Mouse (Mus musculus) neural tube, embryonic 15.5 days (tissue): Measurements from ENCODE around the gene Laptm5. TPM values are rescaled to one million over a fixed set of nuclear protein-coding genes. Genes with fewer than 3 reads are reported as not detected.
A peak's percentile ranks its signal among the peaks of the same experiment; 100 is the strongest.

ENCODE experiments used
- ATAC-seq: fragments of 200-750 bp; cut with Nextera tagmentation; 2 replicates; pipeline ENCODE4 v1.8.0; 2017; ENCODE audit warnings: mild to moderate bottlenecking, moderate TSS enrichment, moderate library complexity; ENCODE audit not compliant: low FRiP score
- H3K27ac ChIP-seq: fragments of 300-500 bp; sonication (generic); replicated peaks from 2 replicates; pipeline ENCODE4 v1.5.1; 2015; ENCODE audit warnings: mild to moderate bottlenecking, inconsistent platforms
- H3K27me3 ChIP-seq: fragments of 300-500 bp; sonication (generic); replicated peaks from 2 replicates; pipeline ENCODE4 v1.6.1; 2015; ENCODE audit warnings: inconsistent platforms
- H3K36me3 ChIP-seq: fragments of 300-500 bp; sonication (generic); 2 replicates; pipeline ENCODE4 v1.6.1; 2015; ENCODE audit warnings: inconsistent platforms
- H3K4me1 ChIP-seq: fragments of 300-500 bp; sonication (generic); 2 replicates; pipeline ENCODE4 v1.6.1; 2015; ENCODE audit warnings: inconsistent platforms
- H3K4me2 ChIP-seq: fragments of 300-500 bp; sonication (generic); 2 replicates; pipeline ENCODE4 v1.6.1; 2015; ENCODE audit warnings: inconsistent platforms, mild to moderate bottlenecking, moderate library complexity
- H3K4me3 ChIP-seq: fragments of 300-500 bp; sonication (generic); replicated peaks from 2 replicates; pipeline ENCODE4 v1.5.1; 2015; ENCODE audit warnings: mild to moderate bottlenecking, inconsistent platforms
- H3K9ac ChIP-seq: fragments of 300-500 bp; sonication (generic); replicated peaks from 2 replicates; pipeline ENCODE4 v1.6.1; 2015; ENCODE audit warnings: mild to moderate bottlenecking, inconsistent platforms
- H3K9me3 ChIP-seq: fragments of 300-500 bp; sonication (generic); replicated peaks from 2 replicates; pipeline ENCODE4 v1.6.1; 2016; ENCODE audit warnings: inconsistent platforms
- WGBS: fragments of 180-500 bp; shearing (Covaris S2); methylation state at CpG from one replicate; pipeline ENCODE4 v1.1.7; 2015; ENCODE audit warnings: mixed read lengths; 5-methylcytosine and 5-hydroxymethylcytosine counted together
- polyA plus RNA-seq: library from polyadenylated mRNA; unstranded; fragments of >200 nt; fragmentation: Nextera tagmentation; extraction: Ambion mirVana; gene quantifications from 2 replicates; pipeline ENCODE4 v1.2.1, GENCODE M21; 2015

Gene Laptm5
- 29.8 and 64.3 TPM in 2 replicates for polyA plus RNA-seq

DNA sequence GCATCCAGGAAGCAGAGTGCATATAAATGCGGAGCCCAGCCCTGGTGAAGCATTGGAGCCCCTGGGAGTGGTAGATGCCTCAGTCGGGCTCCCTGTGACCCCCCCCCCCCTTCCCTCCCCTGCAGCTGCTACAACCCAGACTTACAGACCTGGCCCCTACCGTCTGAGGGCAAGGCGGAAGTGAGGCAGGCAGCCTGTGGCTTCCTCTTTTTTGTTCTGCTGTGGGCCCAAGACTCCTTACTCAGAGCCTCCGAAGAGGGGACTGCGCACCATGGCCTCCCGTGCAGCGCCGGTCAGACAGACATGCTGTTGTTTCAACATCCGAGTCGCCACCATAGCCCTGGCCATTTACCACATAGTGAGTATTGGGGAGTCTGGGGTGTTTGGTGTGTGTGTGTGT, at the start of gene Laptm5:
Gene Laptm5, plus strand, starts transcription at position 49 of the 400 bp plus-strand sequence.
- no peak within 1 kb of the TSS; the same call in 1 of the 2 replicates for H3K4me2 ChIP-seq
- WGBS = 63% methylated on average over 11 of the region's 11 CpGs

DNA sequence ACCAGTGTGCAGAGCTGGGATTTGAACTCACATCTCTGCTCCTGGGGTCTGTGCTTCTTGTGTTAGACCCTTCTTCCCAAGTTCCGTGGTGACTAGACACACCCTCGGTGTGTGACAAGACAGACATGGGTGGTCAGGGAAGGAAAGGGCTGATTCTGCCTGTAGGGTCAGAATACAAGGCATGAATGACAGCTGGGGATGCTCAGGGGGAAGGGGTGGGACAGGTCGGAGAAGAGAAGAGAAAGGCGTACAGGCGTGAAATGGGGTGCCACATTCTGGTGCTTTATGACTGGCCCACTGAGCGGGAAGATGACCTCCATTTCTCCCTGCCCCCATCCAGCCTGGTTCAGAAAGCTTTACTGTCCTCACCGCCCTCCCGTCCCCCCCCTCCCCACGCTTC, 47.5 kb upstream of the Laptm5 start:
- Histone ChIP-seq H3K4me1 (peaks cover 55% of the 10 kb centered on the region), H3K4me3 (no peak overlapping the region), H3K9ac (no peak overlapping the region), H3K9me3 (no peaks in the 10 kb centered on the region), H3K27ac (peak overlapping the region; percentile 72), H3K36me3 (no peaks in the 10 kb centered on the region), H3K4me2 (0 out of 2 replicates have a peak overlapping the region, but pooled peaks have one; percentile 5), H3K27me3 (peaks cover 22% of the 10 kb centered on the region)
- ATAC-seq = 0 out of 2 replicates have a peak, but pooled peaks have one; percentile 3
- WGBS = 5% methylated on average over 8 of the region's 9 CpGs

More for the DNA sequence above, at the start of gene Laptm5:
- Histone ChIP-seq H3K9me3 (no peaks in the 10 kb centered on the region), H3K27ac (no peak within 1 kb of the TSS), H3K9ac (no peak within 1 kb of the TSS), H3K4me3 (no peak within 1 kb of the TSS), H3K36me3 (no peaks in the 10 kb centered on the region), H3K4me1 (no peaks in the 10 kb centered on the region), H3K27me3 (no peaks in the 10 kb centered on the region)
- ATAC-seq = no peak

DNA sequence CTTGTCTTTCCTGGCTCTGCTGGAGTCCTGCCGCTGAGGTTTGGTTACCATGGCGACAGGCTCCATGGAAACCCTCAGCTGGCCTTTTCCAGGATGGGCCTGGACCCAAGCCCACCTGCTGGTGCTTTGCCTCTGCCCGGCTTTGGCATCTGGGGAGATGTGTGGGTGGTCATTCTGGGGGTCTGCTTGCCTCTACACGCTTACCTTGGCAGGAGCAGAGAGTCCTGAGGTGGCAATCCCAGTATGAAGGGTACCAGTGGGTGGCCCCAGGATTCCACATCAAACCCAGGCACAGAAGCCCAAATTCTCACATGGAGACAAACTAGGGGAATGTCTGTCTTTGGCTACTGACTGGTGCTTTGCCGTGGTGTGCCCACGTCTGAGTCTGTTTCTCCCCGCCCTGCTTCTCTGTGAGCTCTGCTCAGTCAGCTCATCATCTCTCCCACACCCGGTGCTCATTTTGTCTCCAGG, 47.0 kb upstream of the Laptm5 start:
- Histone ChIP-seq H3K9ac (no peak overlapping the region), H3K4me2 (peak overlapping the region; percentile 6; the same call in 1 of the 2 replicates)
- 5% methylated on average over 8 of the region's 8 CpGs for WGBS

GRCm38 (mm10) chr4:130867940-130868339, 45.0 kb upstream of the Laptm5 start:
- Histone ChIP-seq H3K9ac (no peak overlapping the region), H3K27ac (no peak overlapping the region), H3K9me3 (no peaks in the 10 kb centered on the region), H3K27me3 (peaks cover 22% of the 10 kb centered on the region), H3K4me1 (peaks cover 45% of the 10 kb centered on the region), H3K4me2 (no peak overlapping the region), H3K36me3 (no peaks in the 10 kb centered on the region), H3K4me3 (no peak overlapping the region)
- ATAC-seq = no peak
- WGBS = 77% methylated on average over 6 of the region's 6 CpGs

More for the DNA sequence above, 47.0 kb upstream of the Laptm5 start:
- no peak overlapping the region for H3K4me3 ChIP-seq
- peak overlapping the region; percentile 81 for H3K27ac ChIP-seq
- peaks cover 53% of the 10 kb centered on the region for H3K4me1 ChIP-seq
- H3K36me3 ChIP-seq = no peaks in the 10 kb centered on the region
- peaks cover 22% of the 10 kb centered on the region for H3K27me3 ChIP-seq
- no peaks in the 10 kb centered on the region for H3K9me3 ChIP-seq
- peak; percentile 46 for ATAC-seq

- Histone ChIP-seq H3K4me1 (peaks cover 47% of the 10 kb centered on the region), H3K27me3 (peaks cover 13% of the 10 kb centered on the region), H3K4me2 (no peak overlapping the region), H3K36me3 (no peaks in the 10 kb centered on the region), H3K27ac (no peak overlapping the region), H3K9me3 (no peaks in the 10 kb centered on the region), H3K9ac (no peak overlapping the region), H3K4me3 (no peak overlapping the region)
- no peak for ATAC-seq
- WGBS = 54% methylated on average over 5 of the region's 5 CpGs
Observed at GRCm38 (mm10) chr4:130868803-130869202, 44.1 kb upstream of the Laptm5 start.

- H3K4me2 ChIP-seq = no peak overlapping the region
- 0 out of 2 replicates have a peak overlapping the region, but pooled peaks have one; percentile 15 for H3K27ac ChIP-seq
- no peak overlapping the region for H3K9ac ChIP-seq
- peaks cover 38% of the 10 kb centered on the region for H3K4me1 ChIP-seq
- peaks cover 19% of the 10 kb centered on the region for H3K27me3 ChIP-seq
- WGBS = 28% methylated on average over 11 of the region's 11 CpGs
- no peaks in the 10 kb centered on the region for H3K9me3 ChIP-seq
- no peak for ATAC-seq
- H3K36me3 ChIP-seq = no peaks in the 10 kb centered on the region
- no peak overlapping the region for H3K4me3 ChIP-seq
Observed at GRCm38 (mm10) chr4:130872414-130872813, 40.5 kb upstream of the Laptm5 start.

GRCm38 (mm10) chr4:130873440-130873839, 39.5 kb upstream of the Laptm5 start:
- Histone ChIP-seq H3K27me3 (peaks cover 12% of the 10 kb centered on the region), H3K36me3 (no peaks in the 10 kb centered on the region), H3K27ac (no peak overlapping the region), H3K4me3 (no peak overlapping the region), H3K9me3 (no peaks in the 10 kb centered on the region), H3K9ac (no peak overlapping the region), H3K4me2 (no peak overlapping the region), H3K4me1 (peaks cover 42% of the 10 kb centered on the region)
- WGBS = 82% methylated on average over 5 of the region's 5 CpGs
- ATAC-seq = no peak

GRCm38 (mm10) chr4:130874601-130875000, 38.3 kb upstream of the Laptm5 start:
- no peak for ATAC-seq
- Histone ChIP-seq H3K4me2 (0 out of 2 replicates have a peak overlapping the region, but pooled peaks have one; percentile 5), H3K27ac (no peak overlapping the region)

DNA sequence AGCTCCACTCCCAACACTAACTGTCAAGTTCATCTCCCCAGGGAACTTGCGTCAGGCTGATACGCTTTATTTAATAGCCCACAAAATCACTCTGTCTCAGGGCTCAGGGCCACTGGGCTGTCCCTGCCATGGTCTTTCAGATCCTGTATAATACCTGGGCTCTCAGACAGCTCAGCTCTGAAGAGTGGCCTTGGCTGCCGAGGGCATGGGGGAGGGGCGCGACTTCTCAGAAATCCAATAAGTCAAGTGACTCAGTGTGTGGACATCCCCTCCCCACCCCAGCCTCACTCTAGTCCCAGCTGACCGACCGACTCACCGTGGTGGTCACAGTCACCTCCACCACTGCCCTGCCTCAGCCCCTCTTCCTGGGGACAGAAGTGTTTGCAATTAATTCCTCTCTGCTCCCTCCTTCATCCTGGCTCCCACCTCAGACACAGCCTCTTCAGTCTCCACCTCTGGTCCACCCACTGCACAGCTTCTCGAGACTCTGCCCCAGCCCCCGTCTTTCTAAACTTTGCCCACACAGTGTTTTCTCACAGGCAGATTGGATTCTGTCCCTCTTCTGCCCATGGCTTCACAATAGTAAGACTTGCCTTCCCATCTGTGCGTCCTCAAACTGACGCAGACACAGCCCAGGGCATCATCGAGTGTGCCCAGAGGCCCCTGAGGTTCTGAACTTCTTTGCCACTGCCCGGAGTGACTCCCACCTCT, 36.8 kb upstream of the Laptm5 start:
- 55% methylated on average over 14 of the region's 14 CpGs for WGBS
- ATAC-seq = no peak
- H3K4me2 ChIP-seq = no peak overlapping the region
- H3K4me1 ChIP-seq = peaks cover 45% of the 10 kb centered on the region
- H3K27ac ChIP-seq = no peak overlapping the region
- H3K27me3 ChIP-seq = peaks cover 16% of the 10 kb centered on the region
- no peaks in the 10 kb centered on the region for H3K9me3 ChIP-seq
- no peaks in the 10 kb centered on the region for H3K36me3 ChIP-seq
- H3K4me3 ChIP-seq = no peak overlapping the region
- H3K9ac ChIP-seq = no peak overlapping the region

More at GRCm38 (mm10) chr4:130874601-130875000, 38.3 kb upstream of the Laptm5 start:
- H3K4me3 ChIP-seq = no peak overlapping the region
- no peaks in the 10 kb centered on the region for H3K36me3 ChIP-seq
- H3K9ac ChIP-seq = 0 out of 2 replicates have a peak overlapping the region, but pooled peaks have one; percentile 1
- H3K27me3 ChIP-seq = peaks cover 16% of the 10 kb centered on the region; the same call in 1 of the 2 replicates
- no peaks in the 10 kb centered on the region for H3K9me3 ChIP-seq
- peaks cover 45% of the 10 kb centered on the region for H3K4me1 ChIP-seq
- WGBS = 15% methylated on average over 10 of the region's 10 CpGs

DNA sequence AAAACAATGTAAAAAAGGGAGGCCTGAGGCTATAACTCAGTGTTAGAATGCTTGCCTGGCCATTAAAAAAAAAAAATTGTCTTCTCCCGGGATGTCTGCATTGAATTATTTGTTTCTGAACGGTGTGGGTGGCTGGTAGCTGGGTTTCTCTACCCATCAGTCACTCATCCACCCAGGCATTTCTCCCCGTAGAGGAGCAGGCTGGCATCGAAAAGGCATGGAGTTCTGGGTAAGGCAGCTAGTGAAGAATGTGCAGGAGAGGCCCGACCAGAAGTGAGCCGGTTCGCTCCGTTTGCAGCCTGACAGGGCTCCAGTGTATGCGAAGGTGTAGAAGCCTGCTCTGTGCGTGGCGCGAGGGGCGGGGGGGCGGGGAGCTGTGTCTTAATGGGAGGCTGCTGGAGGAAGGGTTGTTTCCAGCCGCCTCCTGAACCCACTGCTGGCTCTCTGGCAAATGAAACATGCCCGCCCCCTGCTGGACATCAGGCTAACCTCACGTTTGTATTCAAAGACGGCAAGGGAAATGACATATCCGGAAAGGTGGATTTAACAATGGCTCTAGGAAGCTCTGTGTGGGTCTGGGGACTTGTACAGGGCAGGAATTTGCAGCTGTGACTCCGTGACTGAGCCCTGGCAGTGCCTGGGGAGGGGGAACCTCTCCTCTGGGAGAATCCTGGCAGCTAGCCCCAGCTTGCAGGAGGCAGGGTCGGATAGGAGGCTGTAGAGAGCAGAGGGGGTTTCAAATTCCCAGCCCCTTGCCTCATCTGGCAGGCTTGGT, 34.5 kb upstream of the Laptm5 start:
- ATAC-seq = peak; percentile 86
- no peak overlapping the region for H3K4me3 ChIP-seq

DNA sequence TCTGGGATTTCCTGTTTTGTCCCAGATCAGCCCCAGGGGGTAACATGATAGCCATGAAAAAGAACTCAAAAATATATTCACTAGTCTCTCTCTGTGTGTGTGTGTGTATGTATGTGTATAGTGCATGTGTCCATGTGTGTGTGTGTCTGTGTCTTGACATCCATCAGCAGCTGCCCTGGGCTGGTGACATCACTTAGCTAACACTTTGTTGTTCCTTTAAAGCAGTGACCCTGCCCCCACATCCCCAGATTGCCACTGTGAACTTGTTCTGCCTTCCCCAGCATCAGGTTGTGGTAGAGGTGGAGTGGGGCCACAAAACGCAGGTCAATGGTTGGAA, 33.9 kb upstream of the Laptm5 start:
- WGBS = 68% methylated on average over 1 of the region's 1 CpGs
- Histone ChIP-seq H3K4me3 (no peak overlapping the region), H3K9ac (peak overlapping the region; percentile 35; the same call in 1 of the 2 replicates), H3K27me3 (peaks cover 23% of the 10 kb centered on the region), H3K27ac (peak overlapping the region; percentile 76), H3K9me3 (no peaks in the 10 kb centered on the region), H3K4me1 (peaks cover 33% of the 10 kb centered on the region), H3K4me2 (peak overlapping the region; percentile 54), H3K36me3 (no peaks in the 10 kb centered on the region)
- ATAC-seq = 0 out of 2 replicates have a peak, but pooled peaks have one; percentile 16

More for the DNA sequence above, 34.5 kb upstream of the Laptm5 start:
- H3K9me3 ChIP-seq = no peaks in the 10 kb centered on the region
- WGBS = 3% methylated on average over 21 of the region's 21 CpGs
- H3K4me1 ChIP-seq = peaks cover 33% of the 10 kb centered on the region
- peak overlapping the region; percentile 76 for H3K27ac ChIP-seq
- H3K4me2 ChIP-seq = peak overlapping the region; percentile 54
- H3K27me3 ChIP-seq = peaks cover 23% of the 10 kb centered on the region
- H3K9ac ChIP-seq = peak overlapping the region; percentile 35; the same call in 1 of the 2 replicates
- no peaks in the 10 kb centered on the region for H3K36me3 ChIP-seq
